Mouse (Mus musculus) ES-Bruce4 (cell line): Measurements from ENCODE around the gene Ankrd54. TPM values are rescaled to one million over a fixed set of nuclear protein-coding genes. Genes with fewer than 3 reads are reported as not detected.
A peak's percentile ranks its signal among the peaks of the same experiment; 100 is the strongest.
"Not testable (repeated sequence)": the region's sequence is repeated elsewhere in the genome, so short reads cannot be mapped to it uniquely, and the experiment has no call there.

Experiments used
- H3K27ac ChIP-seq: 2 replicates; pipeline ENCODE4 v1.5.1; 2012; ENCODE audit warnings: low read length, inconsistent platforms; ENCODE audit not compliant: insufficient read depth
- H3K27me3 ChIP-seq: 2 replicates; pipeline ENCODE4 v1.6.1; 2012; ENCODE audit warnings: mild to moderate bottlenecking, low read length, inconsistent platforms; ENCODE audit not compliant: control insufficient read depth, poor library complexity, insufficient read depth, severe bottlenecking
- H3K36me3 ChIP-seq: 2 replicates; pipeline ENCODE4 v1.6.1; 2012; ENCODE audit warnings: inconsistent platforms, mild to moderate bottlenecking, low read length, moderate library complexity; ENCODE audit not compliant: control insufficient read depth, poor library complexity, insufficient read depth, severe bottlenecking
- H3K4me1 ChIP-seq: one replicate; pipeline ENCODE4 v1.8.1; 2011; ENCODE audit warnings: low read length; ENCODE audit not compliant: control insufficient read depth, insufficient read depth
- H3K4me3 ChIP-seq: 2 replicates; pipeline ENCODE4 v1.5.1; 2011; ENCODE audit warnings: low read depth, mild to moderate bottlenecking, low read length
- H3K9ac ChIP-seq: 2 replicates; pipeline ENCODE4 v1.6.1; 2012; ENCODE audit warnings: low read depth, mild to moderate bottlenecking, inconsistent platforms; ENCODE audit not compliant: poor library complexity, severe bottlenecking
- H3K9me3 ChIP-seq: replicated peaks from 2 replicates; pipeline ENCODE4 v1.6.1; 2012; ENCODE audit warnings: mild to moderate bottlenecking, low read length, inconsistent platforms; ENCODE audit not compliant: control insufficient read depth, poor library complexity, insufficient read depth, severe bottlenecking
- CTCF ChIP-seq: IDR thresholded peaks from one replicate; pipeline ENCODE4 v1.8.1; 2011; ENCODE audit warnings: low read depth, low read length
- EP300 ChIP-seq: IDR thresholded peaks from 2 replicates; pipeline ENCODE4 v1.6.1; 2011; ENCODE audit warnings: low read depth, low read length; ENCODE audit not compliant: insufficient read depth
- POLR2A ChIP-seq: IDR thresholded peaks from one replicate; pipeline ENCODE4 v1.8.1; 2011; ENCODE audit warnings: low read length; ENCODE audit not compliant: insufficient read depth
- polyA plus RNA-seq: library from polyadenylated mRNA; stranded (reverse); fragments of >200 nt; gene quantifications from 2 replicates; pipeline ENCODE4 v1.2.4, GENCODE M21; 2011; ENCODE audit warnings: low read depth; ENCODE audit not compliant: missing spikeins, insufficient read depth, insufficient read length

The Ankrd54 gene
- polyA plus RNA-seq, 1 experiment: 18.2 TPM

DNA sequence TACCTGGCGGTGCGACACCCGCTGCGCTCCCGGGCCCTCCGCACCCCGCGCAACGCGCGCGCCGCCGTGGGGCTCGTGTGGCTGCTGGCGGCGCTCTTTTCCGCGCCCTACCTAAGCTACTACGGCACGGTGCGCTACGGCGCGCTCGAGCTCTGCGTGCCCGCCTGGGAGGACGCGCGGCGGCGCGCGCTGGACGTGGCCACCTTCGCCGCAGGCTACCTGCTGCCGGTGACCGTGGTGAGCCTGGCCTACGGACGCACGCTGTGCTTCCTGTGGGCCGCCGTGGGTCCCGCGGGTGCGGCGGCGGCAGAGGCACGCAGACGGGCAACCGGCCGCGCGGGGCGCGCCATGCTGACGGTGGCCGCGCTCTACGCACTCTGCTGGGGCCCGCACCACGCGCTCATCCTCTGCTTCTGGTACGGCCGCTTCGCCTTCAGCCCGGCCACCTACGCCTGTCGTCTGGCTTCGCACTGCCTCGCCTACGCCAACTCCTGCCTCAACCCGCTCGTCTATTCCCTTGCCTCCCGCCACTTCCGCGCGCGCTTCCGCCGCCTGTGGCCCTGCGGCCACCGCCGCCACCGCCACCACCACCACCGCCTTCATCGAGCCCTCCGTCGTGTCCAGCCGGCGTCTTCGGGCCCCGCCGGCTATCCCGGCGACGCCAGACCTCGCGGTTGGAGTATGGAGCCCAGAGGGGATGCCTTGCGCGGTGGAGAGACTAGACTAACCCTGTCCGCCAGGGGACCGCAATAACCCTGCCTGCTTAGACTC, 19.8 kb downstream of the Ankrd54 start:
- Histone ChIP-seq H3K9me3 (no peaks in the 10 kb centered on the region), H3K27ac (no peak overlapping the region), H3K9ac (peak overlapping the region; percentile 75), H3K4me1 (peaks cover 4% of the 10 kb centered on the region), H3K36me3 (no peaks in the 10 kb centered on the region), H3K4me3 (peak overlapping the region; percentile 55), H3K27me3 (no peaks in the 10 kb centered on the region)
- TF ChIP-seq POLR2A (no peak), CTCF (no peak), EP300 (no peak)

DNA sequence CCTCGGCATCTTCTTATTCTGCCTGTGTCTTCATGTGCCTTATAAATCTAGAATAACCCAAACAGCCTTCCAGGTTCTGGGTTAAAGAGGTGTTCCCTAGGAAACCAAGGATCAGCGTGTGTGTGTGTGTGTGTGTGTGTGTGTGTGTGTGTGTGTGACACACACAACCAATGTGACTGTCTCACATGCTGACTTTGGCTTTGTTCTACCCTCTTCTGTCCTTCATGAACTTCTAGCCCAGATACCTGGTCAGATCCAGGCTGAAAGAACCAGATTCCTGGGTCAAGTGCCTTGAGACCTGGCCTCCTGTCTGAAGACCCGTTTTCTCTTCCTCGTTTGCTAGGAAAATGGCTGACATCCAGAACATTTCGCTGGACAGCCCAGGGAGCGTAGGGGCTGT, 21.1 kb downstream of the Ankrd54 start, which contains the start of gene Galr3:
Galr3 (plus strand) TSS at position 301 of the 400 bp plus-strand sequence.
- Histone ChIP-seq H3K27ac (no peak within 1 kb of the TSS), H3K4me1 (peaks cover 5% of the 10 kb centered on the region), H3K9me3 (no peaks in the 10 kb centered on the region), H3K9ac (peak within 1 kb of the TSS; percentile 75), H3K4me3 (peak within 1 kb of the TSS; percentile 55), H3K36me3 (0 out of 2 replicates have a peak, but pooled peaks cover 5% of the 10 kb centered on the region), H3K27me3 (no peaks in the 10 kb centered on the region)
- TF ChIP-seq CTCF (no peak), POLR2A (no peak), EP300 (no peak)

DNA sequence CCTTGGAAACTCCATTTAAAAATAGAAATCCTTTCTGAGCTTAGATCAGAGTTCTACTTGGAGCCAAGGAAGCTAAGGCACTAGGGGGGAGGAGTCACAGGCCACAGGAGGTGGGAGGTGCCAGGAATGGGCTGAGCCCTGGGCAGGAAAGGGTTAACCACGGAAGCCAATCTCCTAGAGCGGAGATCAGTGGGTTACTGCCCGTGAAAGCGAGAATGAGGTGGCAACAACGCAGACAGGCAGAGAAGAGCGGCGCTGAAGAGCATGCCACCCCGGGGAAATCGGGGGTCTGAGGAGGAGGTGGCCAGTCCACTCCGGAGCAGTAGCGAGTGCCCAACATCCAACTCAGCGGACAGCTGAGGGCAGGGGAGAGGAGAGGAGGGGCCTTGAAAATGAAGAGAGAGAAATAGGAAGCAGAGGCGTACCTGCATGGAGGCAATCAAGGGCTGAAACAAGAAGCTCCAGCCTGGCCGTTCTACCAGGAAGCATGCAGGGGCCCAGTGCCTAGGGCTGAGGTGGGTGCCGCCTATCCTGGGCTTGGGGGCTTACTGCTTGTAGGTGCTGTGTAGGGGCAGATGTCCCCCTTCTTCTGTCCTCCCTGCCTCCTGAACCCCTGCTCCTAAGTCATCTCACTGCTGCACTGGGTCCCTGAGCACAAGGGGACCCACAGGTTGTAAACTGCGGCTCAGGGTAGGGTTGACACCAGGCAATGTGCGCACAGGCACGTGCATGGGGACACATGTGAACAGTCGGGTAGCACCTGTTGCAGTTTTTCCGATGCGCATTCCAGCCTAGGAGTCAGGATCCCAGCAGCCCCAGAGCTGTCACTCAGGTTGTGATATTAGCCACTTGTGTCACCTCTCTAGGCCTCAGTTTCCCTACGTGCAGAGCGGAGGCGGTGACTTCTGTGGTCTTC, 21.9 kb downstream of the Ankrd54 start:
- TF ChIP-seq CTCF: no peak
- no peak overlapping the region; the same call in 1 of the 2 replicates for H3K9ac ChIP-seq
- no peak overlapping the region for H3K27ac ChIP-seq
- peaks cover 5% of the 10 kb centered on the region for H3K4me1 ChIP-seq
- no peaks in the 10 kb centered on the region for H3K27me3 ChIP-seq
- peak overlapping the region; percentile 30 for H3K4me3 ChIP-seq
- peaks cover 9% of the 10 kb centered on the region; the same call in 1 of the 2 replicates for H3K36me3 ChIP-seq
- H3K9me3 ChIP-seq: no peaks in the 10 kb centered on the region

DNA sequence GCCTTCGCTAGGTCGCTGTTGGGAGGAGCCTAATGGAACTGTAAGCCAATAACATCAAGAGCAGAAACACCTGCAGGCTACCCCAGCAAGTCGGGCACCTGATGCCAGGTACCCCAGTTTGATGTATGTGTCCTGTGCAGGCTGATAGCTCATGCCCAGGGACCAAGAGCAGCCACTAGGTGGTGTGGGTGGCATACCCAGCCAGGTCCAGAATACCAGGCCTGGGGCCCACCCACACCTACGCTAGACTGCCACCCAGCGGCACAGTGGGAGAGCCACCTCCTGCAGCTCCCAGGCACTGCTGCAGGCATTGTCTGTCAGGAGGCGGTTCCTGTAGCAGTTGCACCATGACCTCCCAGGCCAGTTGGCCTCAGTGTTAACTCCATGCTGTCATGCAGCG, 23.8 kb downstream of the Ankrd54 start:
- peaks cover 9% of the 10 kb centered on the region; the same call in 1 of the 2 replicates for H3K36me3 ChIP-seq
- H3K27ac ChIP-seq: no peak overlapping the region
- H3K4me1 ChIP-seq: peaks cover 5% of the 10 kb centered on the region
- H3K27me3 ChIP-seq: no peaks in the 10 kb centered on the region
- H3K9me3 ChIP-seq: no peaks in the 10 kb centered on the region
- TF ChIP-seq EP300 (peak; percentile 48; the same call in 1 of the 2 replicates), CTCF (peak; percentile 95), POLR2A (no peak)
- H3K4me3 ChIP-seq: no peak overlapping the region
- no peak overlapping the region for H3K9ac ChIP-seq

DNA sequence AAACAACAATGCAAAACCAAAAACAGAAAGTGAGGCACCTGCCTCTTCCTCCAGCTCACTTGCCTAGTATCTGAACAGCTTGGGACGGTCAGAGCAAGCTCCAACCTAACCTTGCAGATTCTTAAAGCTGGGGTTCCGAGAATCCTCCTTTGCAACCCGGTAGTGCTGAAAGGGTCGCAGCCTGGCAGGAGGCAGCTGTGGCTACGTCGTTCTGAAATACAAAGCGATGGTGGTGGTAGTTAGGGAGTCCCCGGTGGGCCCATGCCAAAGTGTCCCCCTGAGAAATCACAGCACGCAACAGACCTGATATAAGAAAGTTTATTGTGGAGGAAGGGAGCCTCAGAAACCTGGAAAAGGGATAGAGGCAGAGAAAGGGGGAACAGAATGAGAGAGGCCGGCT, 24.4 kb downstream of the Ankrd54 start:
- Histone ChIP-seq H3K27ac (peak overlapping the region; percentile 13; the same call in 1 of the 2 replicates), H3K9ac (no peak overlapping the region), H3K9me3 (no peaks in the 10 kb centered on the region), H3K27me3 (no peaks in the 10 kb centered on the region), H3K4me1 (peaks cover 5% of the 10 kb centered on the region), H3K36me3 (peaks cover 9% of the 10 kb centered on the region; the same call in 1 of the 2 replicates), H3K4me3 (no peak overlapping the region)
- TF ChIP-seq CTCF (no peak), POLR2A (no peak), EP300 (no peak)

DNA sequence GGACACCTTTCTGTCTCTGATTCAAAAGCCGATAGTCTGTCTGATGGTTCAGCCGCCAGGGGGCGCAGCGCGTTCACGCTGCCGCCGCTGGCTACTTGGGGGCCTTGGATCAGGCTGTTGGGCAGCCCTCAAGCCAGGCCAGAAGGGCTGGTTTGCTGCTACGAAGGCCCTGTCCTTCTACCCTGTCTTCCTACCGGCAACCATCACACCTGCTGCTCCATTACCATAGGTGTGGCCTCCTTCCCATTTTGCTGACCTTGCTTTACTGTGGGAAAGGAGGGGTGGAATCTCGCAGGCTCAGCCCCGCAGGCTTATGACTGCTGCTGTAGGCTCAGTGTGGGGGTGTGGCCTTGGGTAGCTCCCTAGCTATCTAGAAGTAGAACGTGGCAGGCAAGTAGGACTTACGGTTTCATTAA, 24.8 kb downstream of the Ankrd54 start:
- Histone ChIP-seq H3K9ac (no peak overlapping the region), H3K27ac (no peak overlapping the region), H3K27me3 (no peaks in the 10 kb centered on the region), H3K9me3 (no peaks in the 10 kb centered on the region), H3K36me3 (peaks cover 9% of the 10 kb centered on the region; the same call in 1 of the 2 replicates), H3K4me3 (no peak overlapping the region), H3K4me1 (peaks cover 5% of the 10 kb centered on the region)
- TF ChIP-seq CTCF: peak; percentile 88
- TF ChIP-seq POLR2A: no peak

DNA sequence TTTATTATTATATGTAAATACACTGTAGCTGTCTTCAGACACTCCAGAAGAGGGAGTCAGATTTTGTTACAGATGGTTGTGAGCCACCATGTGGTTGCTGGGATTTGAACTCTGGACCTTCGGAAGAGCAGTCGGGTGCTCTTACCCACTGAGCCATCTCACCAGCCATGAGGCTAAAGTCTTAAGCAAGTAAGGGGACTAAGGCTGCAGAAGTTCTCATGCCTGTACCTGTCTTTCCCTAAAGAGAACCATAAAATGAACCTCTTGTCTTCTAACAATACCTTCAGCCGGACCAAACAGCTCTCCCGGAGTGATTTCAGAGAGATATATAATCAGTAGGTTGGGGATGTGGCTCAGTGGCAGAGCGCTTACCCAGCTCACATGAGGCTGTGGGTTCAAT, 30.8 kb downstream of the Ankrd54 start:
- not testable (repeated sequence) for H3K27me3 ChIP-seq, H3K9me3 ChIP-seq, H3K4me1 ChIP-seq, H3K9ac ChIP-seq, H3K27ac ChIP-seq, H3K4me3 ChIP-seq, H3K36me3 ChIP-seq
